Mouse (Mus musculus) monocyte, adult 59 days (primary cell): ENCODE results near the gene Med23. TPM values are rescaled to one million over a fixed set of nuclear protein-coding genes. Genes with fewer than 3 reads are reported as not detected.

ENCODE experiments used
- total RNA-seq, 2 experiments: library from RNA; stranded (reverse); gene quantifications; one replicate each; pipeline ENCODE4 v1.2.4; 2023

Gene Med23
- total RNA-seq, result 10 to 100 TPM; 20.9 to 26.4 TPM

DNA sequence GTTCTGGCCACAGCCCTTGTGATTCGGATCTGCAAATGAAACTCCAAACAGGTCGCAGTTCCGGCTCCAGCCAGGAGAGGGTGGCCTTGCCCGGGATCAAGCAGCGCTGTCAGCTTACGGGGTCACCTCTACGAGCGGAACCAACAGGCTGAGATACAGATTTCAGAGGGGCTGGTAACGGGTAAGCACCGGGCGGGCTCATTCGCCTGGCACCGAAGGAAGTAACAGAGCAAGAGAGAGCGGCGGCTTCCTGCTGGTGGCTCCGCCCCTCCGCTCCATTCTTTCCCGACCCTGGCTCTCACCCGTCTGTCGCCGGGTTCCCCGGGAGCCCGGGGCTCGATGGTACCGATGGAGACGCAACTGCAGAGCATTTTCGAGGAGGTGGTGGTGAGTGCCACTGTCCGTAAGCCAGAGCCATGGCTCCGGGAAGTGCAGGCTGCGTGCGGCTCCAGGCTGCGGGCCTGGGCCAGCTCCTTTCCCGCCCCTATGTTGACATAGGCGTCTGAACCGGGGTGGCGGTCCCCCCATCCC lies at the start of gene Med23:
Med23 (plus strand) TSS at position 227 of the 531 bp plus-strand sequence.

DNA sequence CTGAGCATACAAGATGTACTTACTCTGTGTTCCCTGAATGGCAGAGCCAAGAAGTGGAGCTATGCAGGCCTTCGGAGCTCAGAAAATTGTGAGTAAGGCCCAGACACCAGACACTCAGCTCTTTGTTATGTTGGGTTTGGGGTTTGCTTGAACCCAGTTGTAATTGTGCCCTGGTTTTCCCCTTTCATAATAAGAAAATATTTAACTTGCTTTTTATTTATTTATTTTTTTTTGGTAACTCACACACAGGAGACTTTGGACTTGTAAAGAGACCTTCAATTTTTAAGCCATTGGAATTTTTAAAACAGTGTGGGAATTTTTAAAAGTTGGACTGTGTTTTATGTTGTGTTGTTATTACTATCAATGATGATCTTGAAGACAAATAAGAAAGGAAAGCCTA lies 27.1 kb upstream of the Med23 start, which contains the start of gene Enpp3:
Enpp3 (minus strand) TSS at position 148 of the 400 bp plus-strand sequence.

DNA sequence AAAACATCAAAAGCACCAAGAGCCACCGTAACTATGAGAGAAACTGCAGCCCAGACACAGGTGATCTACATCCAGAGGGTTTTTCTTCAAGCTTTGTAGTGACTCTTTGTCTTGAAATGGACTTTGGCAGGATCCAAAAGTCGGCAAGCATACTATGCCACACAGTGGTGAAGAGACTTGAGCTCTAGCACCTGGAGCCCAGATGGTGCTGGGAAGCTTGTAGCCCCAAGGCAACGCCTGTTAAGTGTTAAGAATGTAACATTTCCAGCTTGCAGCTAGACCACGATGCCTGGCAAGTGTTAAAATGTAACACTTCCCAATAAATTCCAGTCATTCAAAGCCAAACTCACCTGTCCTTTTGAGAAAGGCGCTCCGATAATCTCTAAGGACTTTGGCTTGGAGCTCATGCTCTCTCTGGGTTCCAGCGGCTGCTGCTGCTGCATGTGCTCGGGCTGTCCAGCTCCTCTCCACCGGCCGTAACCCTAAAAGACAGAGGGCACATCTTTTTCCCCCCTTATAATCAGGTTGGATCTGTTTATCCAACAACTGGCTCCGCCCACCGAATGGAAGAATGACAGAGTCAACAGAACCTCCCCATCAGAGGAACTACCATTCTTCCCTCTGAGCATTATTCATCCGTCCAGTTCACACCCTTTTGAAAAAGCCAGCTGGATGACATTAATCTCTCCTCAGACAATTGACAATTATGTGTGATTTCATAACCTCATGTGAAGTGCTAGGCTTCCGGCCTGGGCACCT lies 57.4 kb downstream of the Med23 start, which contains the start of gene Arg1:
Arg1 (minus strand) TSS at position 523 of the 759 bp plus-strand sequence.

Other genes starting within 250 kb of the Med23 start
- 1 to 10 TPM; 4.4 to 5.5 TPM for gene Enpp1, start 157.8 kb upstream of the Med23 start, total RNA-seq
- not detected for gene Enpp3, start 27.2 kb upstream of the Med23 start, total RNA-seq
- gene Arg1, start 57.5 kb downstream of the Med23 start, total RNA-seq, result not detected